Mouse (Mus musculus) urinary bladder, postnatal 10 days (tissue): ENCODE data around the gene Exd1.
A peak's percentile ranks its signal among the peaks of the same experiment; 100 is the strongest.
"Not testable (repeated sequence)": the region's sequence is repeated elsewhere in the genome, so short reads cannot be mapped to it uniquely, and the experiment has no call there.

ENCODE experiments used
- DNase-seq: peaks from one replicate; pipeline ENCODE4 v3.0.0; 2022; ENCODE audit warnings: low spot score

Gene Exd1

DNA sequence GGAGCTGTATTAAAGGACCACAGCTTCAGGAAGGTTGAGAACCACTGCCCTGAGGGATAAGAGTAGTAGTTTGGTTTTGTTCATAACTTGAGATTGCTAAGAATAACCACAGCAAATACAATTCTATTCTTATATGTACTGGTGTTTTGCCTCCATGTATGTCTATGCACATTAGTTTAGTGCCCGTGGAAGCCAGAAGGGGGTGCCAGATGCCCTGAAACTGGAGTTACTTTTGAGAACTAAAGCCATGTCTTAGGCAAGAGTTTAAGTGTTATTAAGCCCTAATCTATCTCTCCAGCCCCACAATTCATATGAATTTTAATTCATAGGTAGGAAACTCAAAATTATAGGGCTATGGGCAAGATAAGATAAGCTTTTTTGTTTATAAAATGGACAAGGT, 5.3 kb downstream of the Exd1 start:
- DNase-seq: no peak

GRCm38 (mm10) chr2:119538802-119539201, 8.6 kb downstream of the Exd1 start:
- no peak for DNase-seq

- DNase-seq: no peak
Measured at GRCm38 (mm10) chr2:119525422-119525821, 22.0 kb downstream of the Exd1 start.

DNA sequence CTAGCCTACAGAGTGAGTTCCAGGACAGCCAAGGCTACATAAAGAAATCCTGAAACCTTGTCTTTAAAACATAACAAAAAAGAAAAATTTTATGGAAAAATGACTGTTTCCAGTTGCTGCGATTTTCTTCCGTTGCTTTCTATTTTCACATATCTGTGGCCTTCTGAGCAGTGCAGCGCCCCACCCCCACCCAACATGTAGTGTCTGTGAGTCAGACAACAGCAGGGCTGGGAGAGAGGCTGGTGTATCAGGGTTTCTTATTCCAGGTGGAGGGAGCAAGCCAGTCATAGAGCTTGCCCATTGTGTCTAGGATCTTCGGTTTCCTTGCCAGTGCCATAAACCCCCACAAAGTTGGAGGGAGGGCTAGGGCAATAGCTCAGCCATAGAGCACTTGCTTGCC, 23.6 kb downstream of the Exd1 start:
- DNase-seq: no peak

GRCm38 (mm10) chr2:119520550-119520949, 26.9 kb downstream of the Exd1 start:
- DNase-seq: no peak

DNA sequence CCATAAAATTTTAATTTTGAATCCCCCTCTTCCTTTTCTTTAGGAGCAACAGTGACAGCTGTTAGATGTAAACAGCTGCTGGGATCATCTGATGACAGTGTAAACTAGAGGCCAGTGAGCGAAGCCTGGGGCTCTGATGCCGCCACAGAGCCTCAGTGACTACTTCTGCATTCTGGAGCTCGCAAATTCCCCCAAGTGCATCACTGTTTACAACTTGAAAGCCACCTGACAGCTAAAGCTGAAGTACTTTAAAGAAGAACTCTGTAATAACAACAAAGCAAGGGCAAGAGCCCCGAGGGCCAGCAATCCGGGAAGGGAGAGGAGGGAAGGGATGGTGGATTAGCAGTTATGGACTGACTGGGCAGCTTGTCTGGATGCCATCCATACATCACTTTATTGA, 30.6 kb downstream of the Exd1 start:
- DNase-seq: no peak

DNA sequence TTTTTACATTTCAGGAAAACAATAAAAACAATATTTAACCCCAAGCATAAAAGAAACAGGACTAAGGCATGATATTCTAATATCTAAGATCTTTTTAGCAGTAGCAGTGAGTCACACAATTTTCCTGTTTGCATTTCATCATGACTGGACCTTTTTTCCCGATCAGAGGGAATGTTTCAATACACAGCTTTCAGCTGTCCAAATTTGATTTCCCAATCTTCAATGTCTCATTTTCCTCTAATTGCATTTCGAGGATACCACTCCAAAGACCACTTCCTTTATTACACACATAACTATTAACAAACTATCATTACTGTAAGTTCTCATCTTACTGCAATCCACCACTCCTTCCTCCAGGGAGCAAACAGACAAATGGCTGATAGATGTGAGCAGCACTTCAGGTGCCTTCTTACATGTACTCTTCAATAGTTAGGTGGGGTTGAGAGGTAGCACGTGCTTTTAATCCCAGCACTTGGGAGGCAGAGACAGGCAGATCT, 33.4 kb downstream of the Exd1 start:
- DNase-seq: no peak

- DNase-seq: no peak
Measured at GRCm38 (mm10) chr2:119512292-119512691, 35.1 kb downstream of the Exd1 start.

- DNase-seq: no peak
Measured at GRCm38 (mm10) chr2:119510856-119511255, 36.6 kb downstream of the Exd1 start.

DNA sequence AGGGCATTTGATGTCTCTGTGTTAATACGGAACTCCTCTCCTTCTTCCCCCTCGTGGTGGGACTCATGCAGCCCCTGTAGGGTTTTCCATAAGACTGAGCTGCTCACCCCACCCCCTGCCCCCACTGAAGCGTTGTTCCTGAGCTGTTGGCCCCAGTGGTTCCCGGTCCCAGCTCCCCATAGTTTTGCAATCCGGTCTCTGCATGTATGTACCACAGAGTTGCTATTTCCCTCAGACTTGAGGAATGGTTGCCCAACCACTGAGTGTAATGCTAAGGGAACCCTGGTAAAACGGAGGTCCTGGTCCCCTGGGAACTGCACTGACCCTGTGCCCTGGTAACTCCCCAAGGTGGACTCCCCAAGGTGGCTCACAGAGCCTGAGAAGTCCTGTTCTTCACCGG, 38.9 kb downstream of the Exd1 start:
- DNase-seq: not testable (repeated sequence)

DNA sequence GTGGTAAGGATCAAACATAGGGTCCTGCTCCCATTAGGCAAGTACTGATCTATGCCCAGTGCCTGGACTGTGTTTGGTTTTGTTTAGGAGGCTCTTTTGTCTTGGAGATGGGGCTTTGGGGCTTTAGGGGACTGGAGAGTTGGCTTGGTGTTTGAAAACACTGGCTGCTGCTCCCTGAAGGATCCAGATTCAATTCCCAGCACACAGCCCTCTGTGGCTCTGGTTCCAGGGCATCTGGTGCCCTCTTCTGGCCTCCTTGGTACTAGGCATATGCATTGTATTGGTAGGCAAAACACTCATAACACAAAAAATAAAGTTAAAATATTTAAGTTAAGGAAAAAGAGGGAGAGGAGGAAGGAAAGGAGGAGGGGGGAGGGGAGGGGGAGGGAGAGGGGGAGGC, 40.3 kb downstream of the Exd1 start:
- no peak for DNase-seq

GRCm38 (mm10) chr2:119500965-119501652, 46.3 kb downstream of the Exd1 start:
- DNase-seq: no peak

DNA sequence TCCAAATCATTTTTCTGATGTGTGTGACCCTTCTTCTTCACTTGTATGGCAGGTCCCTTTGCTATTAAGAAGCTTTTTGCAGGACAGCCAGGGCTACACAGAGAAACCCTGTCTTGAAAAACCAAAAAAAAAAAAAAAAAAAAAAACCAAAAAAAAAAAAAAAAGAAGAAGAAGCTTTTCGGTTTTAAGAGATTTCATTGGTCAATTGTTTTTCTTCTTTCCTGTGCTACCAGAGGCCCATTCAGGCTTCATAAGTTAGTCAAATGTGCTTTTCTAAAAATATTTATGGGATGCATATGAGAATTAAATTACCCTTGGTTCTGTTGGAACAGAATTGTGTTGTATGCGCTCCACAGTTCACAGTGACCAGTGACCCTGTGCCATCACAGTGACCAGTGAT, 48.6 kb downstream of the Exd1 start:
- DNase-seq: no peak

DNA sequence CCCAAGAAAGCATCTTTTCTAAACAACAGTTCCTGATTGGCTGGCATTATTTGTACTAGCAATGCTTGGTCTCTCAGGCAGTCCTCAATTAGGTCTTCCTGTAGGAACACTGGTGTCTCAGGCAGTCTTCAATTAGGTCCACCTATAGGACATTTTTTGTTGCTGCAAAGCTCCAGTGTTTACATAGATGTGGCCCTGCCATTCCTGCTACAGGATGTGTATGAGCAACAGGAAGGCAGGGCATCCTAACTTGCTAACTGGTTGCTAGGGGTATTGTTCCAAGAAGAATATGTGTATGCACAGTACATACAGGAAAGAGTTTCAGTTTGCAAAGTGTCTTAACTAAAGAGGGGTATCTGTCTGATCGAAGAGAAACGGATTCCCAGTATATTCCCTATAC, 51.3 kb downstream of the Exd1 start:
- DNase-seq: no peak

GRCm38 (mm10) chr2:119491953-119492352, 55.5 kb downstream of the Exd1 start:
- no peak for DNase-seq

DNA sequence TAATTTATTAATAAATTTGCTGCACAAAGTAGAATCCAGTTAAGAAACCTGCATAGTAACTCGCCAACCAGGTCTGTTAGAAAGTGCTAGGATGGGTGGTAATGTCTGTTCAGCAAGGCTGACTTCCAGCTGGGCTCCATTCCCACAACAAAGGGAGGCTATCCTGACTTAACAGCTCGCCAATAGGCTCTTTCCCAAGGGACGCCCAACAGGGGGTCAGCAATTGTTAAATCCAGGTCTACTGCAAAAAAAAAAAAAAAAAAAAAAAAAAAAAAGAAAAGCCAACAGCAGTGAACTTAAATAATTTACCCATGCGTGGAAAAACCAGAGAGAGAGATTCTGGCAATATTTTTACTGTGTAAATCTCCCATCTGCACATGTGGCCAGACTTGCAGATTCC, 60.9 kb downstream of the Exd1 start:
- DNase-seq: no peak

DNA sequence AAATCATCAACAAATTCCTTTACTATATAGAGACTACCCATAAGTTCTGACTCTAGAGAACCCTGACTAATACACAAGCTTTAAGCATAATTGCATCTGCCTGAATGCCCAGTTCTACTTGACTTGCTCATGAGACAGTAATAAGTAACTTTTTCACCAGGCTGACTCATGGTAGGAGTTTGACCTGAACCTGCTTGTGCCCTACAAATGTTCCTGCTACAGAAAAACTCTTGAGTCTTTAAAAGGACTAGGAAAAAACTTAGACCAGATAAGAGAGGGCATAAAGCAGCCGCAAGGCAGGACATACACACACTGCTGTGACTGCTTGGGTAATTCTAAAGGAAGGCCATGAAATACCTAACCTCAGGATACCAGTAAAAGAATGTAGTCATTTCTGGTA, 65.1 kb downstream of the Exd1 start:
- DNase-seq: no peak

- no peak for DNase-seq
Measured at GRCm38 (mm10) chr2:119478397-119478749, 69.1 kb downstream of the Exd1 start.

- peak; percentile 98 for DNase-seq
Measured at GRCm38 (mm10) chr2:119477571-119478396, 69.6 kb downstream of the Exd1 start, which contains the start of gene Ino80. Gene Ino80, minus strand, starts transcription at chr2:119477687.

DNA sequence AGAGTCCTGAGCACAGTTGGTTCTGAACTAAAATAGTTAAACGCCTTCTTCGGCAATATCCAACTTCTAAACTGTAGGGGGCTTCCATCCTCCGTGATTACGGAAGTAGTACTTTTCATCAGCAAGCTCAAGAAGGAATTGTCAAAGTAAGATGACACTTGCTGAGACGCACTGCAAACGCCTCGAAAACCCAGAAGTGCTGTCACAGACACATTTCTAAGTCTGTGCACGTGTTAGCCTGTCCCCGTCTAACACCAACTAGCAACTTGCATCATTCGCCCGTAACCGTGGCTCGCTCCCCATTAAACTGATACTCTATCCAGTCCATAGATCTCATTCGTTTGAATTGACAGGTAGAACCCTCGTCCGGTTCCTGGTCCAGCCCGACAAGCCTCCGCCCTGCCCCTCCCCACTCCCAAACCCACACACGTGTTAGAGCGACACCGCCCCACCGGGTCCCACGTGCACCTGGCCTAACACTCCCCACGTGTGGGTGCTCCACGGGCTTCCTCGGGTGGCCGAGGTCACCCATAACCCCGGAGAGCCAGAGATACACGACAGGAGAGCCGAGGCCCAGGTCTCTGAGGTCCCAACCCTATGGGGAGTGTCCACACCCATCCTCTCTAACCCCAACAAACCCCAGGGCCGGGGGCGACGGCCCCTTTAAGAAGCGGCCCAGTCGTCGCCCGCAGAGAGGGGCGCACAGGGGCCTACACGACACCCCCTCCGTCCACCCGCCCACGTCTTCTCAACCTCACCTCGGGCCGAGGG, 70.6 kb downstream of the Exd1 start:
- peak; percentile 15 for DNase-seq

DNA sequence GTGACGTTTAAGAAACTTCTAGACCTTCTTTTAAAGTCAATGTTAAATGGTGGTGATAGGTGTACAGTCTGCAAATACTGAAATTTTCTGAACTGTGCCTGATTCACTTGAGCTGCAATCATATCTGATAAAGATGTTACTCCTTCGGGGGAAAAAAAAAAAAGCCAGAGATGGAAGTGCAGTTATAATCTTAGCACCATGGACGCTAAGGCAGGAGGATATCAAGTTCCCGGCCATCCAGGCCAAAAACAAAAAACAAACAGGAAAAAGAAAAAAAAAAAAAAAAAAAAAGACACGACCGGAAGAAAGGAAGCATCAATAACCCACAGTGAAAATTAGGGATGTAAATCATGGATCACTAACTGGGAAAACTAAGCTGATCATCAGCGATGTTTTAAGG, 71.3 kb downstream of the Exd1 start:
- no peak for DNase-seq
